Mouse (Mus musculus): ENCODE results near the gene Gpc5.

GRCm38 (mm10) chr14:115107467-115107866 is 15.5 kb downstream of the Gpc5 start:
- TF ChIP-seq EP300 (optimal IDR thresholded peaks at IDR 0.05) (no peak), CTCF (IDR thresholded peaks at IDR 0.05; ENCODE audit: low read depth) (no peak)
